Mouse (Mus musculus): Measurements from ENCODE around the gene Stmn1.

Gene Stmn1

DNA sequence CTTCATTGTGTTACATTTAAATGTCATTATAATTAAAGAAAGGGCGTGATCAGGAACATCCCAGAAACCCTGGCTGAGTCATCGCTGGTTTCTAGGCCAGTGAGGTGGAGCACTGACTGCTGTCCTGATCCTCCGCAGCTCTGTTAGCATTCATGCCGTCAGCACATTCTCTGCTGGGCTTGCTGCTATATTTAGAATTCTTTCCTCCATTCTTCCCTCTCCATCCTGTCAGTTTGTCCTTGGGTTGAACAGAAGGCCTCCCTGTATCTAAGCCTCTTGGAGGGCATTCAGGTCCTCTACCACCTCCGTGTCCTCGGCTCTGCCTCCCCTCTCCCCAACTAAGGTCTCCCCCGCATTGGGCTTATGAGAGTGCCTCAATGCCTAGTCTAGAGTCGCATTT, 48.9 kb downstream of the Stmn1 start:
- DNase-seq: no peak

DNA sequence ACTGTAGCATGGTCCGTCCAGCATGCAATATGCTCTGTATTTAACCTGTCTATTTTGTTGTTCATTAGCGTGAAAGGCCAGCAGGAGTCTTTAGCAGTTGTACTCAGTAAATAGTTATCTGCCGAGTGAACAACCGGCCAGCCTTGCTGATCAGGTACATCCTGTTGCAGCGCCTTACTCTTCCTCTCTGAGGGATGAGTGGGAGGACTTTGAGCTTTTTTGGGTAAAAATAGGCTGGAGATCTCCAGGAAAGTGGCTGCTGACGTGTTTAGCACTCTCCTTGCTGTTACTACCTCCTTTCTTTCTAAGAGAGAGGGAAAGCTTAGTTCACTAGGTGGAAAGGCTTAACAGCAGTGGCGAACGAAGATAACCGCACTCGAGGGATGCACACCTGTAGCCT, 49.6 kb downstream of the Stmn1 start:
- no peak for DNase-seq

DNA sequence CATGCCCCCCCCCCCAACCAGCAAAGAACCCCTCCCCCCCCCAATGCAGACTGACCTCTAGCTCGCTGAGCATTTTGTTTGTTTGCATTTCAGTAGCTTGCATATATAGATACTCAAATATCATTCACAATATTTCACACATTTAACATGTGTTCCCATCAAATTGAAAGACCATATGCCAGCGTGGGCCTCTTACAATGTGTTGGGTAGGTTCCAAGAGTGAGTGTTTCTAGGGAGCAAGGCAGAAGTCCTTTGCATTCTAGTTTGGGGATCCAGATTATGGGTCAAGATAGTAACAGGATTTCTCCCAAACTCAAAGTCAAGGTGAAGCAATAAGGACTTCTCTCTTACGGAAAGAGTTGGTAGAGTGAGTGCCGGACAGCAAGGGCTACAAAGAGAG, 50.4 kb downstream of the Stmn1 start:
- no peak for DNase-seq

DNA sequence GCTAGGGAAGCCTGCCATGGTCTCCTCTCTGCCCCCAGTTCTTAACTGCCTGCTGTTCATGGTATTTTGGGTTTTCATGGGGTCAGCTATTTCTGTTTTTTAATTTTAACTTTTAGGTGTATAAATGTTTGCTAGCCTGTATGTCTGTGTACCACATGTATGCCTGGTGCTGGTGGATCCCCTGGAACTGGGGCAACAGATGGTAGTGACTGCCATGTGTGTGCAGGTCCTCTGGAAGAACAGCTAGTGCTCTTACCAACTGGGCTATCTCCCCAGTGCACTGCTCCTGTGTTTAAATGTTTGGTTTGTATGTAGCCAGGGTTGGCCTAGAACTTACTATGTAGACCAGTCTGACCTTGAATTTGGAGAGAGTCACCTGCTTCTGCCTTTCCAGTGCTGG, 51.2 kb downstream of the Stmn1 start:
- no peak for DNase-seq

All from cerebellum, adult 9-10 months (tissue).